Mouse (Mus musculus) neural tube, embryonic 11.5 days (tissue): ENCODE data around the gene Cep104. TPM values are rescaled to one million over a fixed set of nuclear protein-coding genes. Genes with fewer than 3 reads are reported as not detected.

Experiments
- ATAC-seq: fragments of 200-750 bp; cut with Nextera tagmentation; 2 replicates; pipeline ENCODE4 v1.8.0; 2017; ENCODE audit warnings: moderate number of reproducible peaks, mild to moderate bottlenecking, moderate TSS enrichment, moderate library complexity; ENCODE audit not compliant: insufficient read depth, low FRiP score, low TSS enrichment
- DNase-seq: peaks from one replicate; pipeline ENCODE4 v3.0.0-alpha.2; 2015; ENCODE audit warnings: low spot score
- H3K27ac ChIP-seq: fragments of 300-500 bp; sonication (generic); 2 replicates; pipeline ENCODE4 v1.5.1; 2014; ENCODE audit warnings: low read depth, mild to moderate bottlenecking, low read length
- H3K27me3 ChIP-seq: fragments of 300-500 bp; sonication (generic); 2 replicates; pipeline ENCODE4 v1.6.1; 2014; ENCODE audit warnings: mild to moderate bottlenecking, low read length, mixed read lengths; ENCODE audit not compliant: control insufficient read depth, insufficient read depth
- H3K36me3 ChIP-seq: fragments of 300-500 bp; sonication (generic); 2 replicates; pipeline ENCODE4 v1.6.1; 2014; ENCODE audit warnings: mild to moderate bottlenecking, low read length, moderate library complexity, mixed read lengths; ENCODE audit not compliant: control insufficient read depth, insufficient read depth
- H3K4me1 ChIP-seq: fragments of 300-500 bp; sonication (generic); 2 replicates; pipeline ENCODE4 v1.6.1; 2014; ENCODE audit warnings: low read length, mixed read lengths; ENCODE audit not compliant: control insufficient read depth, insufficient read depth
- H3K4me2 ChIP-seq: fragments of 300-500 bp; sonication (generic); 2 replicates; pipeline ENCODE4 v1.6.1; 2014; ENCODE audit warnings: low read depth, mild to moderate bottlenecking, moderate library complexity
- H3K4me3 ChIP-seq: fragments of 300-500 bp; sonication (generic); 2 replicates; pipeline ENCODE4 v1.5.1; 2014; ENCODE audit warnings: low read depth, low read length
- H3K9ac ChIP-seq: fragments of 300-500 bp; sonication (generic); 2 replicates; pipeline ENCODE4 v1.6.1; 2014; ENCODE audit warnings: mild to moderate bottlenecking, low read length
- H3K9me3 ChIP-seq: fragments of 300-500 bp; sonication (generic); 2 replicates; pipeline ENCODE4 v1.6.1; 2016; ENCODE audit warnings: low read length; ENCODE audit not compliant: control insufficient read depth
- WGBS: fragments of 180-500 bp; shearing (Covaris S2); extraction: QIAGEN DNeasy Blood & Tissue Kit; methylation state at CpG from one replicate; pipeline ENCODE4 v1.1.7; 2014; 5-methylcytosine and 5-hydroxymethylcytosine counted together
- polyA plus RNA-seq: library from polyadenylated mRNA; unstranded; fragments of >200 nt; fragmentation: Nextera tagmentation; extraction: Ambion mirVana; gene quantifications from 2 replicates; pipeline ENCODE4 v1.2.1, GENCODE M21; 2014

Gene Cep104
- polyA plus RNA-seq, 1 experiment from 2014 or later: 22.9 TPM

- peak; percentile 75 for ATAC-seq
- 0 out of 2 replicates have a peak, but pooled peaks cover 2% of the 10 kb centered on the region for H3K36me3 ChIP-seq
- H3K4me3 ChIP-seq: peak overlapping the region; percentile 91
- H3K9me3 ChIP-seq: no peaks in the 10 kb centered on the region
- peak overlapping the region; percentile 92 for H3K9ac ChIP-seq
- H3K4me1 ChIP-seq: peaks cover 8% of the 10 kb centered on the region
- H3K4me2 ChIP-seq: peak overlapping the region; percentile 94
- no peaks in the 10 kb centered on the region for H3K27me3 ChIP-seq
- WGBS: 1% methylated on average over 33 of the region's 33 CpGs
- DNase-seq: no peak
- H3K27ac ChIP-seq: peak overlapping the region; percentile 72; the same call in 1 of the 2 replicates
Observed at GRCm38 (mm10) chr4:153975292-153975662, 283 bp downstream of the Cep104 start.

GRCm38 (mm10) chr4:153975768-153976167, 774 bp downstream of the Cep104 start:
- peak overlapping the region; percentile 92 for H3K9ac ChIP-seq
- H3K27me3 ChIP-seq: no peaks in the 10 kb centered on the region
- no peaks in the 10 kb centered on the region for H3K9me3 ChIP-seq
- H3K4me3 ChIP-seq: peak overlapping the region; percentile 91
- no peak overlapping the region for H3K27ac ChIP-seq
- ATAC-seq (no peak), DNase-seq (no peak)
- H3K36me3 ChIP-seq: 0 out of 2 replicates have a peak, but pooled peaks cover 2% of the 10 kb centered on the region
- H3K4me1 ChIP-seq: peaks cover 8% of the 10 kb centered on the region
- WGBS: 42% methylated on average over 6 of the region's 6 CpGs
- H3K4me2 ChIP-seq: peak overlapping the region; percentile 94

GRCm38 (mm10) chr4:153979243-153979642, 4.2 kb downstream of the Cep104 start:
- no peak overlapping the region for H3K9ac ChIP-seq
- peaks cover 8% of the 10 kb centered on the region for H3K36me3 ChIP-seq
- H3K4me2 ChIP-seq: no peak overlapping the region
- H3K27ac ChIP-seq: no peak overlapping the region
- 93% methylated on average over 10 of the region's 10 CpGs for WGBS
- H3K4me1 ChIP-seq: peaks cover 8% of the 10 kb centered on the region
- no peak for DNase-seq
- no peaks in the 10 kb centered on the region for H3K9me3 ChIP-seq
- H3K27me3 ChIP-seq: no peaks in the 10 kb centered on the region
- ATAC-seq: no peak
- H3K4me3 ChIP-seq: no peak overlapping the region

GRCm38 (mm10) chr4:153980470-153980869, 5.5 kb downstream of the Cep104 start:
- WGBS: 96% methylated on average over 11 of the region's 11 CpGs
- DNase-seq: no peak
- H3K27me3 ChIP-seq: no peaks in the 10 kb centered on the region
- no peak overlapping the region for H3K9ac ChIP-seq
- H3K4me1 ChIP-seq: peaks cover 8% of the 10 kb centered on the region
- no peak for ATAC-seq
- no peak overlapping the region for H3K27ac ChIP-seq
- no peak overlapping the region for H3K4me2 ChIP-seq
- no peaks in the 10 kb centered on the region for H3K9me3 ChIP-seq
- no peak overlapping the region for H3K4me3 ChIP-seq
- peaks cover 17% of the 10 kb centered on the region for H3K36me3 ChIP-seq

GRCm38 (mm10) chr4:153992715-153993114, 17.7 kb downstream of the Cep104 start:
- Histone ChIP-seq H3K27me3 (no peaks in the 10 kb centered on the region), H3K36me3 (peaks cover 20% of the 10 kb centered on the region), H3K27ac (no peak overlapping the region), H3K9ac (no peak overlapping the region), H3K9me3 (no peaks in the 10 kb centered on the region), H3K4me3 (no peak overlapping the region), H3K4me1 (no peaks in the 10 kb centered on the region), H3K4me2 (no peak overlapping the region)
- no peak for ATAC-seq
- no peak for DNase-seq
- WGBS: 91% methylated on average over 10 of the region's 10 CpGs

GRCm38 (mm10) chr4:153993505-153993904, 18.5 kb downstream of the Cep104 start:
- Histone ChIP-seq H3K9me3 (no peaks in the 10 kb centered on the region), H3K27me3 (no peaks in the 10 kb centered on the region), H3K36me3 (peaks cover 18% of the 10 kb centered on the region), H3K4me1 (no peaks in the 10 kb centered on the region), H3K4me3 (no peak overlapping the region), H3K4me2 (no peak overlapping the region), H3K27ac (no peak overlapping the region), H3K9ac (no peak overlapping the region)
- ATAC-seq (no peak), DNase-seq (no peak)
- 91% methylated on average over 8 of the region's 8 CpGs for WGBS

- H3K4me2 ChIP-seq: no peak overlapping the region
- H3K27ac ChIP-seq: no peak overlapping the region
- DNase-seq: no peak
- H3K9ac ChIP-seq: no peak overlapping the region
- WGBS: 88% methylated on average over 5 of the region's 5 CpGs
- no peak for ATAC-seq
- no peak overlapping the region for H3K4me3 ChIP-seq
- H3K36me3 ChIP-seq: peaks cover 10% of the 10 kb centered on the region
- H3K27me3 ChIP-seq: no peaks in the 10 kb centered on the region
- no peaks in the 10 kb centered on the region for H3K9me3 ChIP-seq
- no peaks in the 10 kb centered on the region for H3K4me1 ChIP-seq
Observed at GRCm38 (mm10) chr4:154005488-154005887, 30.5 kb downstream of the Cep104 start.

- DNase-seq (no peak), ATAC-seq (no peak)
- Histone ChIP-seq H3K4me3 (no peak overlapping the region), H3K4me1 (no peaks in the 10 kb centered on the region), H3K27ac (no peak overlapping the region), H3K4me2 (no peak overlapping the region), H3K9ac (no peak overlapping the region), H3K9me3 (no peaks in the 10 kb centered on the region), H3K27me3 (no peaks in the 10 kb centered on the region), H3K36me3 (peaks cover 10% of the 10 kb centered on the region)
- 89% methylated on average over 6 of the region's 6 CpGs for WGBS
Observed at GRCm38 (mm10) chr4:154006264-154006663, 31.3 kb downstream of the Cep104 start.

- no peak for DNase-seq
- 83% methylated on average over 4 of the region's 4 CpGs for WGBS
- no peak for ATAC-seq
- Histone ChIP-seq H3K4me2 (no peak overlapping the region), H3K36me3 (peaks cover 7% of the 10 kb centered on the region), H3K4me1 (peaks cover 3% of the 10 kb centered on the region), H3K27ac (no peak overlapping the region), H3K9me3 (no peaks in the 10 kb centered on the region), H3K27me3 (no peaks in the 10 kb centered on the region), H3K9ac (no peak overlapping the region), H3K4me3 (no peak overlapping the region)
Observed at GRCm38 (mm10) chr4:154007759-154008158, 32.8 kb downstream of the Cep104 start.
